Mouse (Mus musculus): ENCODE data around the gene Erc2. TPM values are rescaled to one million over a fixed set of nuclear protein-coding genes. Genes with fewer than 3 reads are reported as not detected.

The Erc2 gene
- total and polyA plus RNA-seq, 3 experiments: not detected

DNA sequence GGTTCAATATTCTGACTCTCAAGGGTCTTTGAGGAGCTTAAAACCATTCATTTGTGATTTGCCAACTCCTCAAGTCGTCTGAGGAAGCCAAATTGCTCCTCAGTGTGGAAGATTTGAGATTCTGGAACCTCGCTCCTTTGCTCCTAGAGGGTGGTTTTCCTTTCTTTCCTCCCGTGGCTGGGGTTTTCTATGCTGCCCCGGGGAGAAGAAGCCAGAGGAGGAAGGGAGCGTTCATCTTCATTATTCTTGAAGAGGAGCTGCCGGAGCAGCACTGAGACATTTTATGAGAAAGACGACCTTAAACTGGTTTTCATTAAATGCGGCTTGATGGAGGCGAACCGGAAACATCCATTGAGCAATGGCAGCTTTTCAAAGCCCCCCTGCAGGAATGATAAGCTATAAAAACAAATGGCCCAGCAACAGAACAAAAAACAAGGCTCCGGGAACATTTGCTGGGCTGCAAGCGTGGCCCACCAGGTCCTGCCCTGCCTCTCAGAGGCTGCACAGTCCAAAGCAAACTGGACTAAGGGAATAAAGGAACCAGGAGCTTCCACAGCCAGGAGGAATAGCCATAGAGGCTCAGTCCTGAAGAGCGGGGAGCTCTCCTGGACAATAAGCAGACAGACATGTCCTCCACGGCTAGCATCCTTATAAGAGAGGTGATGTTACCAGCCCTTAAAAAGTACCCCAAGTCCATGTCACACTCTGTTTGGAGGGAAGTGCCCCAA, 819.2 kb downstream of the Erc2 start:
- in situ Hi-C loops (cut with MboI; ENCODE audit: low pct_ligation_motif_present, low pct_unique_long_range_greater_than_20kb, low sequenced_read_pairs): no loop called here

DNA sequence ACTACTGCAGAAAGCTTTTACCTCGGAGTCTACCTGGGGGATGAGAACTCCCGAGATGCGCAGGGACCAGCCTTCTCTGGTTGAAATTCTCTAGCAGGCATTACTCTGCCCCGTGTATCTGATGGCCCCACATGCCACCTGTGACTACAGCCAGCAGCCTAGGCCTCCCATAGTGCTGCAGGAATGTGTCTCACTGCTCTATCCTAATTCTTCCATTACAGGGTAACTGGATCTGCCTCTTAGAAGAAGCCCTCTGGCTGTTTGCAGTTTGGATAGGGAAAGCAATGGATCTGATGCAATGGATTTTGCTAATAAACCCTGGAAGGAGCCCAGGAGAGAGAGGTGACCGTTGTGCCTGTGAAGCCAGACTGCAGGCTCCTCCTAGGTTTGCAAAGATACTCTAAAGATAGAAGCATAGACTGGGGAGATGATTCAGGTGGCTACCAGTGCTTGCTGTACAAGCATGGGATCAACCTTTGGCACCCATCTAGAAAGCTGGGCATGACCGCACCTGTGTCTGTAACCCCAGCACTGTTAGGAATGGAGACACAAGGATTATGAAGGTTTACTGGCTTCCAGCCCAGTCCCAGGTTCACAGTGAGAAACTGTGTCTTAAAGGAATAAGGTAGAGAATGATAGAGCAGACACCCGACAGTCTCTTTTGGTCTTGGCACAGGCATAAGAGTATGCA, 821.2 kb downstream of the Erc2 start:
- H3K4me1 ChIP-seq (ENCODE audit: control insufficient read depth in 1 of 2, insufficient read depth in 2 of 2): no peaks in the 10 kb centered on the region
- no peak overlapping the region for H3K4me3 ChIP-seq (replicated peaks in 1 of 3; ENCODE audit: low read depth in 2 of 3, low read length in 2 of 3, poor library complexity in 1 of 3)
- no peak overlapping the region for H3K4me2 ChIP-seq (ENCODE audit: insufficient read depth, low read depth, poor library complexity, severe bottlenecking)
- dilution Hi-C loops (cut with MboI; ENCODE audit: extremely low pct_ligation_motif_present, extremely low pct_unique_long_range_greater_than_20kb, low sequenced_read_pairs): no loop called here
- no peaks in the 10 kb centered on the region for H3K79me2 ChIP-seq (replicated peaks; ENCODE audit: control insufficient read depth, extremely low read depth, insufficient read depth, poor library complexity, severe bottlenecking)
- no peak for DNase-seq (ENCODE audit: extremely low read depth)
- TF ChIP-seq TCF12 (IDR thresholded peaks at IDR 0.05; ENCODE audit: low read depth, low read length) (no peak), IRF4 (IDR thresholded peaks at IDR 0.05; ENCODE audit: low read depth, low read length) (no peak), JUN (IDR thresholded peaks at IDR 0.05; ENCODE audit: insufficient read depth, low read depth, low read length) (no peak), TBP (conservative IDR thresholded peaks at IDR 0.05; ENCODE audit: low read depth, low read length) (no peak), MAFK (IDR thresholded peaks at IDR 0.05; ENCODE audit: insufficient replicate concordance, low read length) (no peak), MAZ (IDR thresholded peaks at IDR 0.05; ENCODE audit: low read depth, low read length) (no peak), ELF1 (IDR thresholded peaks at IDR 0.05; ENCODE audit: low read depth, low read length) (no peak), BHLHE40 (IDR thresholded peaks at IDR 0.05; ENCODE audit: low read depth, low read length) (no peak)
- H3K27me3 ChIP-seq (replicated peaks): no peaks in the 10 kb centered on the region
- H3K9me3 ChIP-seq (replicated peaks; ENCODE audit: low read length): peaks cover 88% of the 10 kb centered on the region
- no peak overlapping the region for H3K27ac ChIP-seq (ENCODE audit: insufficient read depth, low read depth)
- H3K36me3 ChIP-seq (replicated peaks in 1 of 2; ENCODE audit: control insufficient read depth in 1 of 2, insufficient read depth in 1 of 2, low read length in 1 of 2): no peaks in the 10 kb centered on the region
- in situ Hi-C loops (cut with MboI; ENCODE audit: low pct_ligation_motif_present, low pct_unique_long_range_greater_than_20kb, low sequenced_read_pairs): no loop called here
- H3K9ac ChIP-seq (ENCODE audit: insufficient read depth, low read depth): no peak overlapping the region

More for the DNA sequence above, 819.2 kb downstream of the Erc2 start:
- Histone ChIP-seq H3K27me3 (replicated peaks) (no peaks in the 10 kb centered on the region), H3K4me1 (ENCODE audit: control insufficient read depth in 1 of 2, insufficient read depth in 2 of 2) (no peaks in the 10 kb centered on the region), H3K4me3 (replicated peaks in 1 of 3; ENCODE audit: low read depth in 2 of 3, low read length in 2 of 3, poor library complexity in 1 of 3) (no peak overlapping the region), H3K79me2 (replicated peaks; ENCODE audit: control insufficient read depth, extremely low read depth, insufficient read depth, poor library complexity, severe bottlenecking) (no peaks in the 10 kb centered on the region), H3K4me2 (ENCODE audit: insufficient read depth, low read depth, poor library complexity, severe bottlenecking) (no peak overlapping the region), H3K9ac (ENCODE audit: insufficient read depth, low read depth) (no peak overlapping the region), H3K9me3 (replicated peaks; ENCODE audit: low read length) (peaks cover 86% of the 10 kb centered on the region), H3K36me3 (replicated peaks in 1 of 2; ENCODE audit: control insufficient read depth in 1 of 2, insufficient read depth in 1 of 2, low read length in 1 of 2) (no peaks in the 10 kb centered on the region), H3K27ac (ENCODE audit: insufficient read depth, low read depth) (no peak overlapping the region)
- dilution Hi-C loops (cut with MboI; ENCODE audit: extremely low pct_ligation_motif_present, extremely low pct_unique_long_range_greater_than_20kb, low sequenced_read_pairs): no loop called here
- no peak for TF ChIP-seq TBP (conservative IDR thresholded peaks at IDR 0.05; ENCODE audit: low read depth, low read length)
- TF ChIP-seq MYC (IDR thresholded peaks at IDR 0.05; ENCODE audit: low read depth, low read length): no peak
- no peak for TF ChIP-seq JUN (IDR thresholded peaks at IDR 0.05; ENCODE audit: insufficient read depth, low read depth, low read length)
- TF ChIP-seq CHD2 (IDR thresholded peaks at IDR 0.05; ENCODE audit: low read length): no peak
- no peak for TF ChIP-seq CHD1 (IDR thresholded peaks at IDR 0.05; ENCODE audit: low read depth, low read length)
- TF ChIP-seq JUND (conservative IDR thresholded peaks at IDR 0.05; ENCODE audit: low read depth, low read length): no peak
- no peak for TF ChIP-seq BHLHE40 (IDR thresholded peaks at IDR 0.05; ENCODE audit: low read depth, low read length)
- TF ChIP-seq SMC3 (IDR thresholded peaks at IDR 0.05; ENCODE audit: low read depth, low read length): no peak
- TF ChIP-seq ZMIZ1 (IDR thresholded peaks at IDR 0.05; ENCODE audit: low read depth, low read length): no peak
- no peak for TF ChIP-seq ZC3H11A (IDR thresholded peaks at IDR 0.05; ENCODE audit: low read depth, low read length)
- TF ChIP-seq NELFE (IDR thresholded peaks at IDR 0.05; ENCODE audit: low read depth, low read length): no peak
- no peak for TF ChIP-seq EP300 (IDR thresholded peaks at IDR 0.05; ENCODE audit: low read length)
- no peak for TF ChIP-seq NRF1 (IDR thresholded peaks at IDR 0.05; ENCODE audit: low read depth, low read length)
- TF ChIP-seq MAZ (IDR thresholded peaks at IDR 0.05; ENCODE audit: low read depth, low read length): no peak
- no peak for TF ChIP-seq ZNF384 (IDR thresholded peaks at IDR 0.05; ENCODE audit: low read depth, low read length)
- no peak for TF ChIP-seq TCF12 (IDR thresholded peaks at IDR 0.05; ENCODE audit: low read depth, low read length)
- TF ChIP-seq CTCF (conservative IDR thresholded peaks at IDR 0.05 in 1 of 2, IDR thresholded peaks at IDR 0.05 in 1 of 2; ENCODE audit: low read depth in 2 of 2, low read length in 2 of 2): no peak
- no peak for DNase-seq (ENCODE audit: extremely low read depth)

Data from CH12.LX (cell line).